Mouse (Mus musculus) erythroblast, embryonic 14.5 days (primary cell): Measurements from ENCODE around the gene Gamt.

Experiments
- GATA1 ChIP-seq: IDR thresholded peaks from 2 replicates; pipeline ENCODE4 v1.6.1; 2012; ENCODE audit warnings: low read length, inconsistent platforms, mixed read lengths
- TAL1 ChIP-seq: IDR thresholded peaks from 3 replicates; pipeline ENCODE4 v1.6.1; 2012; ENCODE audit warnings: low read length, inconsistent platforms, mixed read lengths

- TF ChIP-seq GATA1: peak; percentile 73
- no peak for TF ChIP-seq TAL1
Measured at GRCm38 (mm10) chr10:80264341-80265148, 3.7 kb upstream of the Gamt start.
